Mouse (Mus musculus) CH12.LX (cell line): ENCODE measurements around the gene Gprin2.

ENCODE experiments used
- CTCF ChIP-seq, 2 experiments: IDR thresholded peaks in 1 of 2; conservative IDR thresholded peaks in 1 of 2; 2 replicates each; pipeline ENCODE4 v1.5.1; 2011 to 2012; ENCODE audit warnings: low read depth in 2 of 2, low read length in 2 of 2, improper control_type of control experiment in 1 of 2, inconsistent platforms in 1 of 2, mild to moderate bottlenecking in 1 of 2, moderate library complexity in 1 of 2
- EP300 ChIP-seq: IDR thresholded peaks from 2 replicates; pipeline ENCODE4 v1.6.1; 2011; ENCODE audit warnings: low read length, improper control_type of control experiment
- HCFC1 ChIP-seq: IDR thresholded peaks from 2 replicates; pipeline ENCODE4 v1.6.1; 2012; ENCODE audit warnings: low read depth, mild to moderate bottlenecking, inconsistent platforms, low read length, improper control_type of control experiment
- IRF4 ChIP-seq: IDR thresholded peaks from 2 replicates; pipeline ENCODE4 v1.6.1; 2014; ENCODE audit warnings: low read depth, mild to moderate bottlenecking, inconsistent platforms, low read length, improper control_type of control experiment
- MAX ChIP-seq: IDR thresholded peaks from 2 replicates; pipeline ENCODE4 v1.6.1; 2011; ENCODE audit warnings: low read length, improper control_type of control experiment
- MAZ ChIP-seq: IDR thresholded peaks from 2 replicates; pipeline ENCODE4 v1.6.1; 2012; ENCODE audit warnings: low read depth, mild to moderate bottlenecking, inconsistent platforms, low read length, improper control_type of control experiment, moderate library complexity
- MYC ChIP-seq: IDR thresholded peaks from 2 replicates; pipeline ENCODE4 v1.6.1; 2011; ENCODE audit warnings: low read depth, mild to moderate bottlenecking, improper control_type of control experiment, low read length
- POLR2A ChIP-seq: IDR thresholded peaks from 2 replicates; pipeline ENCODE4 v1.6.1; 2011; ENCODE audit warnings: low read depth, mild to moderate bottlenecking, improper control_type of control experiment, low read length
- POLR2AphosphoS2 ChIP-seq: IDR thresholded peaks from 2 replicates; pipeline ENCODE4 v1.6.1; 2011; ENCODE audit warnings: low read depth, low read length, improper control_type of control experiment
- RCOR1 ChIP-seq: conservative IDR thresholded peaks from 2 replicates; pipeline ENCODE4 v1.6.1; 2012; ENCODE audit warnings: low read depth, mild to moderate bottlenecking, inconsistent platforms, low read length, improper control_type of control experiment
- SMC3 ChIP-seq: IDR thresholded peaks from 2 replicates; pipeline ENCODE4 v1.6.1; 2011; ENCODE audit warnings: low read depth, low read length, improper control_type of control experiment
- TCF12 ChIP-seq: IDR thresholded peaks from 2 replicates; pipeline ENCODE4 v1.6.1; 2014; ENCODE audit warnings: low read depth, mild to moderate bottlenecking, inconsistent platforms, low read length, improper control_type of control experiment
- UBTF ChIP-seq: IDR thresholded peaks from 2 replicates; pipeline ENCODE4 v1.6.1; 2012; ENCODE audit warnings: low read depth, mild to moderate bottlenecking, inconsistent platforms, low read length, improper control_type of control experiment, moderate library complexity
- ZNF384 ChIP-seq: IDR thresholded peaks from 2 replicates; pipeline ENCODE4 v1.6.1; 2012; ENCODE audit warnings: low read depth, low read length, improper control_type of control experiment, inconsistent platforms

- TF ChIP-seq MAX = no peak
- TF ChIP-seq HCFC1 = no peak
- TF ChIP-seq EP300 = no peak
- TF ChIP-seq CTCF (conservative IDR thresholded peaks at IDR 0.05 in 1 of 2, IDR thresholded peaks at IDR 0.05 in 1 of 2; ENCODE audit: low read depth in 2 of 2, low read length in 2 of 2) = no peak
- no peak for TF ChIP-seq POLR2AphosphoS2
- no peak for TF ChIP-seq POLR2A
- no peak for TF ChIP-seq TCF12
- no peak for TF ChIP-seq MAZ
- TF ChIP-seq RCOR1 = no peak
- no peak for TF ChIP-seq IRF4
- TF ChIP-seq MYC = no peak
- TF ChIP-seq UBTF = no peak
- no peak for TF ChIP-seq ZNF384
- no peak for TF ChIP-seq SMC3
Measured at GRCm38 (mm10) chr14:34195466-34195865, 6.0 kb downstream of the Gprin2 start.
